Mouse (Mus musculus) ovary, adult 10 weeks (tissue): ENCODE data around the gene C130073F10Rik. TPM values are rescaled to one million over a fixed set of nuclear protein-coding genes. Genes with fewer than 3 reads are reported as not detected.

Experiments
- polyA plus RNA-seq: library from polyadenylated mRNA; stranded (reverse); fragments of 350-450 nt; fragmentation: Illumina TruSeq; extraction: RNeasy Lipid Tissue Mini Kit (QIAGEN cat#74804); gene quantifications from one replicate; pipeline ENCODE4 v1.2.3, GENCODE M21; 2014

Gene C130073F10Rik
- not detected for polyA plus RNA-seq

GRCm38 (mm10) chr4:101893656-101894420 is at the start of gene C130073F10Rik:
Gene C130073F10Rik, minus strand, starts transcription at chr4:101893789.

GRCm38 (mm10) chr4:101940107-101940506 is 46.5 kb upstream of the C130073F10Rik start, which contains the start of gene Gm12794:
Gene Gm12794, plus strand, starts transcription at chr4:101940407.

GRCm38 (mm10) chr4:101908821-101909220 is 15.2 kb upstream of the C130073F10Rik start, which contains the start of gene Gm12800:
Gene Gm12800, plus strand, starts transcription at chr4:101909121.

GRCm38 (mm10) chr4:101843923-101844322 is 49.7 kb downstream of the C130073F10Rik start, which contains the start of gene B020004J07Rik:
Gene B020004J07Rik, minus strand, starts transcription at chr4:101844023.

Other genes with a start within 250 kb of the C130073F10Rik start
- 101 TPM for gene Leprot, start 246.1 kb downstream of the C130073F10Rik start, polyA plus RNA-seq
- 72.3 TPM for gene Lepr, start 176.4 kb downstream of the C130073F10Rik start, polyA plus RNA-seq
- gene B020004J07Rik, start 49.8 kb downstream of the C130073F10Rik start, polyA plus RNA-seq = not detected
- gene Gm12800, start 15.3 kb upstream of the C130073F10Rik start, polyA plus RNA-seq = not detected
- not detected for gene Gm12794, start 46.6 kb upstream of the C130073F10Rik start, polyA plus RNA-seq
- gene Gm12790, start 87.3 kb upstream of the C130073F10Rik start, polyA plus RNA-seq = not detected
- gene Gm12789, start 92.8 kb upstream of the C130073F10Rik start, polyA plus RNA-seq = not detected
- 8.0 TPM for gene Pde4b, start 193.8 kb upstream of the C130073F10Rik start, polyA plus RNA-seq